Mouse (Mus musculus) spleen, adult 2 months (tissue): Measurements from ENCODE around the gene Olfm3.

ENCODE experiments used
- CTCF ChIP-seq: fragments of 200-500 bp; IDR thresholded peaks from 2 replicates; pipeline ENCODE4 v1.5.1; 2011; ENCODE audit warnings: mild to moderate bottlenecking, inconsistent platforms; ENCODE audit not compliant: insufficient read depth, insufficient read length, insufficient replicate concordance; ENCODE audit errors: extremely low read depth
- POLR2A ChIP-seq: fragments of 200-500 bp; IDR thresholded peaks from 2 replicates; pipeline ENCODE4 v1.6.1; 2011; ENCODE audit warnings: low read depth, low read length, inconsistent platforms

DNA sequence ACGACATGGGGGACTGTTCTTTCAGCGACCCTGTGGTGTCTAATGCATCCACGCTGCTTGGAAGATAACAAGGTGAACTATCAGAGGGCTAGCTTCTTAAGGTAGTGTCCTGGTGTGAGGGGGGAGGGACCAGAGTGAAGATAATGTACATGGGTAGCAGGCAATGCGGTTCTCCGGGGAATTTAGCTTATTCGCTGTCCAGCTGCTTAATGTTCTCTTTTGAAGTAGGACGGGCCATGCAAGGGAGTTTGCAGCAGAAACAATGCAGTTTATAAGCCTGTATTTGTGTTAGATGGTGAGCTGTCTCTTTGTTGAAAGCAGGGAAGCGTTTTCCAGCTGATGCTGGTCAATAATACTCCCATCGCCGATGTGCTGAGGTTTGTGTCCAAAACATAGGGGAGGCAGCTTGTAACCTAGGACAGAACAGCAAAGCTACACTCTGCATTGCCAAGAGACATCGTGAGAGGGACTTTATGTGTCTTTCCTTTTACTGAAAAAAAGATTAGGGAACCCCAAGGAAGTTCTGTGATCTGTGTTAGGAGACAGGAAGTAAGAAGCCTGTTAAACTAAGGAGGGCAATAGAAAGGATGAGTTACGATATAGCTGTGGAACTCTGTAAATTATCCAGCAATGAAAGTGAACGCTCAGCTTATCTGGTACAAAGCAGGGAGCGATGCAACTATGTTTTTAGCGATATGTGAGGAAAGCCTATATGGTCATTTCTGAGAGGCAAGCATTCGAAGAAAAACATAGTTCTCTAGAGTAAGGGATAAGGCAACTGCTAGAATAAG lies 950 bp downstream of the Olfm3 start:
- TF ChIP-seq CTCF (no peak), POLR2A (no peak)
